Mouse (Mus musculus): ENCODE measurements around the gene Tpcn1. TPM values are rescaled to one million over a fixed set of nuclear protein-coding genes. Genes with fewer than 3 reads are reported as not detected.

The Tpcn1 gene
- polyA plus RNA-seq, 2 experiments from 2014 or later: 10.9 to 13.0 TPM

GRCm38 (mm10) chr5:120577935-120578441 lies 10.5 kb downstream of the Tpcn1 start:
- ATAC-seq: no peak

DNA sequence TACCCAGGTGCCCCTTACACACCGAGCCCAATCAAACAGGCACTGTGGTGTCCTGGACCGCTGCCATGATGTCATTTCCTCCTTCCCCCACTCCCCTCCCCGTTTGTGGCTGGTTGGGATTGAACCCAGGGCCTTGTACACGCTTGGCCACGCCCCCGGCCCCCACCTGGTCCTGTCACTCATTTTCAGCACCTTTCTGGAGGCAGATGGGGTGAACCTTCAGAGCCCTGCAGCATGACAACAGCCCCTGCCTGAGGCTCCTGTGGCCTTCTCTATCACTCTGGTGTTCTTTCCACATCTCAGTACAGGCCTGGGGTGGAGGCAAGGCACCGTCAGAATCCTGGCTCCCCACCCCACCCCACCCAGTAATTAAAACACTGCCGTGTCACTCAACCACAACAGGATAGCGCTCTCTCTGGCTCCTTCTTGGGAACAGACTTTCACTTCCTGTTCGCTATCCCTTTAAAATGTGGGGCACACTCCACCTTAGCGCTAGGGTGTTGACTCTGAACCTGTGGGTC lies 11.6 kb downstream of the Tpcn1 start:
- ATAC-seq: no peak

DNA sequence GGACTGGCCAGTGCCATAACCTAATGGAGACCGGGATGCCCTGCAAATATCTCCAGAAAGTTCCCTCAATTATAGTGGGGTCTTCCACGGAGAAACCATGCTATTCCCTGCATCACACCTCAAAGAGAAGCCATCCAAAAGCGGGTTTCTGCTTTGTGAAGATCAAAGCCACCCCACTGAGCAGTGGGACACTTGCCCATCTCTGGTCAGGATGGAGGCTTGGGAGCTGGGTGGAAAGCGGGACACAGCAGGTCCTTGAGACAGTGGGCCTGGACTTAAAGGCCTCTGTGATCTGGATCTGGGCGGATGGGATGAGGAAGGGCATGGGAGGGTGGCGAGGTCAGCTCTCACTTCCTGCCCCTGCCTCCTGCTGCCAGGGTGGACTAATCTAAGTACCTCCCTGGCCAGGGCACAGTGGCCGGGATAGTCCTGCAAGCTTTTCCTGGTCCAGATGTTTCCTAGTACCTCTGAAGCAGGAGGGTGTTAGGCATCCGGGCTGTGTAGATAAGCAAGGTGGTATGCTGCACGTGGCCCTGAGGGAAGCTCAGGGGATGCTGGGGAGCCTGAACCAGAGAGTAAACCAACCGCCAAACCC lies 13.9 kb downstream of the Tpcn1 start:
- no peak for ATAC-seq

DNA sequence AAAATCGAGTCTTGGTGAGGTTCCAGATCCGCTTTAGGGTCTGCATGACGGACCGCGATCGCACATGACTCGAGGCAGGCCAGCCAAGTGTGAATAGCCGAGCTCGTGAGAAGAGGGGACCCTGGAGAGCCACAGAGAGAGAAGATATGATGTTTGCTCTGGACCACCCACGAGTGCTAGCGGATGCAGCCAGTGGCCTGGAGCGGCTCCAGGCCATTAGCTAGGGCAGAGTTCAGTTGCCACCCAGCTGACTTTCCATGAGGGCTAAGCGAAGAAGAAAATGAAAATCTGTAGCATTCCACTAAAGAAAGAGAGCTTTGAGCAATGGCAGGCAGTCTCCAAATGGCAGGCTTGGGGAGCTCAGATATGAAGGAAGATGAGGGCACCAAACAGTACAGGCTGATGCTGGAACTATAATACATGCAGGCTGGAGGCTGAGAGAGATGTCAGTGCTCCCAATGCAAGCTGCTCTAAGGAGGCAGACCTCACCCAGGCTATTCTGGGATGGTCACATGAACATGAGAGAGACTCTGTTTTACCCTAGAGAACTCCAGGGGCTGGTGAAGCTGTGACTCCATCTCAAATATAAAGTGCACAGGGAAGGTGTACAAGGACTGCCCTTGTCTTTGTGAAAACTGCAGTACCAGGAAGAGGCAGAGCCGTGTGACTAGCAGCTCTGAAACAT lies 17.3 kb downstream of the Tpcn1 start:
- ATAC-seq: no peak

- no peak for ATAC-seq
These were observed 18.1 kb downstream of the Tpcn1 start for GRCm38 (mm10) chr5:120570289-120570897.

DNA sequence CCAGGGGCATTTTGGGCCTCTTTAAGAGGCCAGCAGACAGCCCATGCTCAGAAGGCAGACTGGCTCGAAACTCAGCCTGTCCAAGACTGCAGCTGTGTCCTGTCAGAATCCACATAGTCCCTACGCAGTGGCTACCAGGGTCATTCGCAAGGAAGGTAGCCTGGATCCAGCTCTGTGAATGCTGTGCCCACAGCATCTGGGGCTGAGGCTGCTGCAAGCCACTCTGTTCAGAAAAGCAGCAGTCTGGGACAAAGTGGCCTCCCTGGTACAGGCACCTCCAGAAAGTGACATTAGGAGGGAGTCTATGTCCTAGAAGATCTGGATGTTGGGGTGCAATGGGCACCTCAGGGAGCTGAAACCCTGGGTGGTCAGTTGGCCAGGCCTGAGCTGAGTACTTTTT lies 18.7 kb downstream of the Tpcn1 start:
- ATAC-seq: no peak

DNA sequence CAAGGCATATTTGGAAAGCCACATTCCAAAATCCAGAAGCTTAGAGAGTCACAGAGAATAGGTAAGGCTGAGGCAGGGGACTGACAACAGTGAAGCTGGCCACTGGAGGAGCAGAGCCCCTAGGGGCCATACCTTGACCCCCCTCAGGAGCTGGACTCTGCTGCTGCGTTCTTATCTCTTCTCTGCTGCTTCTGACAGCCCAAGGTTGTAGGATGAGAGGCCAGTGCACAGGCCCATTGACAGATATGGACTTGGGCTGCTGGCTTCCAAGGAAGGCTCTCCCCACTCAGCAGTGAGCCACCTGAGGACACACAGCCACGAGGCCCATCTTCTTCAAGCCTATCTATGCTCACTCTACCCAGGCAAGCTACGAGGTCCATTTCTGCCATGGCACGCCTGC lies 19.5 kb downstream of the Tpcn1 start:
- no peak for ATAC-seq

DNA sequence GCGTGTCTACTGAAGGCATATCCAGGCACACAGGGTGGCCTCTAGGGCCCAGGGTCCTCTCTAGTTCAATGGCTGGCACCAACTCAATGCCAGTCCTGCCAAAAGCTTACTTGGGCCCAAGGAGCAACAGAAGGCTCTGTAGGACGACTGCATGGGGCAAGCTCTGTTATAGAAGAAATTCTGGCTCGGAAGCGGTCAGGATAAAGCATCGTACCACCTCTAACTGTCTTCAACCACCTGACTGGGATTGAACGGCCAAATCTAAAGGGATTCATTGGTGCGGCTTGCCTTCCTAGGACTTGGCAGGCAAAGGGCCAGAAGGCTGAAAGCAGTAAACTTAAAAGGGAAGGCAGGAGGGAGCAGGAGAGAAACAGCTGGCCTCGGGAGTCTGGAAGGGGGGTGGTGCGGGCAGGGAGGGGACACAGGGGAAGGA lies 20.1 kb downstream of the Tpcn1 start:
- no peak for ATAC-seq

- ATAC-seq: no peak
These were observed 20.7 kb downstream of the Tpcn1 start for GRCm38 (mm10) chr5:120567761-120568211.

GRCm38 (mm10) chr5:120567253-120567701 lies 21.2 kb downstream of the Tpcn1 start:
- ATAC-seq: no peak

DNA sequence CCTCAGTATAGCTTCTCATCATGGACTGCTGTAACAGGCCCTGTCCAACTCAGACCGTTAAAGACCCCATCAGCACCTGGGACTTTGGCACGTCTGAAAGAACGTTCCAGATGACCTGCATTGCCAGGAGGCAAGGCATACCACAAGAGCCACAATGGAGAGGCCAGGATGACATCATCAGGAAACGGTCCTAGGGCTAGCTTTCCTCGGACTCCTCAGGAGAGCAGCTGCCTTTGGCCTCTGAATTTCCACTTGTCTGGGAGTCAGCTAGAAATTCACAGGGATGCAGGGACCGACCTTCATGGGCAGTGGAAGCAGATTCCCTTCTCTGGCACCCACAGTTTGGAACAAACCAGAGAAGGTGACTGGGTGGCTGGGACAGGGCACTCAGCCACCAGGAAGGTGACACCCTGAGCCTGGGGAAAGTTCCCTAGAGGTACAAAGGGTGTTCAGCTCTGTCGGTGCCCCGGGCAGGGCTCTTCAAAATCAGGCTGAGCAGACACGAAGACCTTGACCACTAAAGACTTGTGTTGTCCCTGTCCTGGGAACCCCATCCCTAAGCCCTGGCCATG lies 21.7 kb downstream of the Tpcn1 start:
- ATAC-seq: no peak

DNA sequence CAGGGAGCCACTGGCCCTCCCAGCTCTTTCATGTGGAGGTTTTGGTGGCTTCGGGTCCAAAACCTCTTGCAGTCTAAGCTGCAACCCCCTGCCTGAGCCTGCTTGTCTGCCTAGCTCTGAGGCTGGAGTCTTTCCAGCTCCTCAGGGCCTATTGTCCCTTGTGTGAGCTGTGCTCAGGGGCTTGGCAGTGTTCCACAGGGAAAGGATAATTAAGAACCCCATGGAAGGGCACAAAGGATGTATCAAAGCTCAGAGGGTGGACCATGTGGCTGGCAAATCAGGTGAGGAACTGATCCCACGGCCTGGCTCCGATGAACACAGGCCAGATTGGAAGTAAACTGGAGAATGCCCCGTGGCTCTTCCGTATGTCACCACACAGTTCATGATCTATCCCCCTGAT lies 22.4 kb downstream of the Tpcn1 start:
- no peak for ATAC-seq

- ATAC-seq: no peak
These were observed 23.1 kb downstream of the Tpcn1 start for GRCm38 (mm10) chr5:120565171-120565905.

DNA sequence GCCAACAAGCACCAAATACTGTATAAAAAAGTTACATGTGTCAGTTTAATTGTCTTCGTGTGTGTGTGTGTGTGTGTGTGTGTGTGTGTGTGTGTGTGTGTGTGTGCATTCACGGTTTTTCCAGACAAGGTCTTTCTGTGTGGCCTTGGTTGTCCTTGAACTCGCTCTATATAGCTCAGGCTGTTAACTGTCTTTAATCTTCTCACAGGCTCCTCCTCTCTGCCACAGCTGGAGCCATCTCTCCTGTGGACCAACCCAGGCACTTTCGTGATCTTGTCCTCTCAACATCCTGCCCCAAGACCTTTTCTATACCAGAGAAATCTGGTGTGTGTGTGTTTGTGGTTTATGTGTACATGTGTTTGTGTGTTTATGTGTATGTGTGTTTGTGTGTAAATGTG lies 24.6 kb downstream of the Tpcn1 start:
- ATAC-seq: no peak

- no peak for ATAC-seq
These were observed 25.2 kb downstream of the Tpcn1 start for GRCm38 (mm10) chr5:120562956-120563913.

DNA sequence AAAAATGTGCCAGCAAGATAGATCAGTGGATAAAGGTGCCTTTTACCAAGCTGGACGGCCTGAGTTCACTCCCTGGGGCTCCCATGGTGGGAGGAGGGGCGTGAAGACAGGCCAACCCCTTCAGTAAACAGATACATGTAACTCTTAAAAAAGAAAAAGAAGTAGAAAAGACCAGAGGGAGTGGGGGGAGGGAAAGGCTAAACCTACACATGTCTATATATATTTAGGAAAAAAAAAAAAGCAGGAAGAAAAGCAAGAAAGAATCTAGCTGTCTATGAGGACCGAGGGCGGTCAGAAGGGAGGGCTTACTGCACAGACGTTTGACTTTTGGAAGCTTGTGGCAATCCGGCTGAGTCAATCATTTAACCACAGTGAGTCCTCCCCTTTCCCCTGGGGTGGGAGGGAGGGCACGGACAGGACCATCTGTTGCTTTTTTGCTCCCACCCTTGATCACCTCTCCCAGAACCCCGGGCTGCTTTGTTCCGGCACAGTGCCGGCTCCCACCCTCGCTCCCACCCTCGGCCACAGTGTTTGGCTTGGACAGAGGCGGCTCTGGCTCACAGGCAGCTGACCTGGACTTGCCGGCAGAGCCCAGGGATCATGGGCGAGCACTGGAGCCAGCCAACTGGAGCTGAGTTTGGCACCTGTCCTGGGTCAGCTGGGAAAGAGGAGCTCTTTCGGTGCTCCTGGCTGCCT lies 27.7 kb downstream of the Tpcn1 start:
- ATAC-seq: no peak

GRCm38 (mm10) chr5:120560129-120560615 lies 28.3 kb downstream of the Tpcn1 start:
- ATAC-seq: no peak

DNA sequence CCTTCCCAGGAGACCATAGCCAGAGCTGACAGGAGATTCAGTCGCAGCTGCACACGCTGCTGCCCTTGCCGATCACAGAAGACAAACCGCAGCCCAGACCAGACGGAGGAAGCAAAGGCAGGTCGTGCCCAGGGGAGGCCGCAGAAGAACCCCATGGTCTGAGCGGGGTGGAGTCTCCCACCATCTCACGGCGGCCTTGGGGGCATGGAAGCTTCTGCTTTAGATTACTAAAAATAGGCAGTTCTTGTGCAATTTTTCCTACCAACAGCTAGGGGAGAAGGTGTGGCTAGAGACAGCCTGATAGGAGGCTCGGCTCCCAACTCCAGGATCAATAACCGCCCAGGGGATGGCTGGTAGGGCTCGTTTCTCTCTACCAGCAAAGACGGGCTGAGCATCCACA lies 29.7 kb downstream of the Tpcn1 start:
- no peak for ATAC-seq

GRCm38 (mm10) chr5:120558041-120558440 lies 30.4 kb downstream of the Tpcn1 start:
- no peak for ATAC-seq

- no peak for ATAC-seq
These were observed 32.6 kb downstream of the Tpcn1 start for GRCm38 (mm10) chr5:120555871-120556270.
